Mouse (Mus musculus): ENCODE results near the gene Car5a.

DNA sequence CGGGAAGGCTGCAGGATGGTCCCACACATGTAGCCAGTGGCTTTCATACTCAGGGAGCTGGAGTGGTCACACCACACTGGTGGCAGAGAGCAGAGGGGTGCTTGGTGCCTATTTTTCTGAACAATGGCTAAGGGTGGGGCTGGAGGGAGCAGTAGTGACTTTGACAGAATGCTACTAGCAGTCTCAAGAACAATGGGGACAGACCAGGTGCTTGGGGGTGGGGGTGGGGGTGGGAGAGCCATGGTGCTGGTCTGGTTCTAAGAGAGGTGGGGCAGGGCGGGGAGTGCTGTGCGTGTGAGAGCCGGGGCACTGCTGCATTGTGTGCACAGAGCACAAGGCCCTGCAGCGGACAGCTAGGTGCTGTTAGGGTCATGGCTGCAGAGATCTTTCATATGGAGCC lies 62.8 kb downstream of the Car5a start:
- TF ChIP-seq POLR2A (IDR thresholded peaks at IDR 0.05; ENCODE audit: control insufficient read depth, extremely low read depth, insufficient read depth, low read length, poor library complexity) (no peak), CTCF (IDR thresholded peaks at IDR 0.05; ENCODE audit: borderline replicate concordance, control insufficient read depth, extremely low read depth, insufficient read depth, low read length, poor library complexity) (no peak)
